Mouse (Mus musculus) adrenal gland, adult 18-20 months (tissue): ENCODE results near the gene Hspb7. TPM values are rescaled to one million over a fixed set of nuclear protein-coding genes. Genes with fewer than 3 reads are reported as not detected.
A peak's percentile ranks its signal among the peaks of the same experiment; 100 is the strongest.

Source experiments
- DNase-seq, 2 experiments: peaks; one replicate each; pipeline ENCODE4 v3.0.0; 2021 to 2022; ENCODE audit warnings: low spot score in 2 of 2
- total RNA-seq, 2 experiments: library from RNA; stranded (reverse); gene quantifications; 1 replicate in 1 of 2; 2 replicates in 1 of 2; pipeline ENCODE4 v1.2.3; 2021

The Hspb7 gene
- total RNA-seq, 2 experiments from 2014 or later: 0.20 to 0.86 TPM

DNA sequence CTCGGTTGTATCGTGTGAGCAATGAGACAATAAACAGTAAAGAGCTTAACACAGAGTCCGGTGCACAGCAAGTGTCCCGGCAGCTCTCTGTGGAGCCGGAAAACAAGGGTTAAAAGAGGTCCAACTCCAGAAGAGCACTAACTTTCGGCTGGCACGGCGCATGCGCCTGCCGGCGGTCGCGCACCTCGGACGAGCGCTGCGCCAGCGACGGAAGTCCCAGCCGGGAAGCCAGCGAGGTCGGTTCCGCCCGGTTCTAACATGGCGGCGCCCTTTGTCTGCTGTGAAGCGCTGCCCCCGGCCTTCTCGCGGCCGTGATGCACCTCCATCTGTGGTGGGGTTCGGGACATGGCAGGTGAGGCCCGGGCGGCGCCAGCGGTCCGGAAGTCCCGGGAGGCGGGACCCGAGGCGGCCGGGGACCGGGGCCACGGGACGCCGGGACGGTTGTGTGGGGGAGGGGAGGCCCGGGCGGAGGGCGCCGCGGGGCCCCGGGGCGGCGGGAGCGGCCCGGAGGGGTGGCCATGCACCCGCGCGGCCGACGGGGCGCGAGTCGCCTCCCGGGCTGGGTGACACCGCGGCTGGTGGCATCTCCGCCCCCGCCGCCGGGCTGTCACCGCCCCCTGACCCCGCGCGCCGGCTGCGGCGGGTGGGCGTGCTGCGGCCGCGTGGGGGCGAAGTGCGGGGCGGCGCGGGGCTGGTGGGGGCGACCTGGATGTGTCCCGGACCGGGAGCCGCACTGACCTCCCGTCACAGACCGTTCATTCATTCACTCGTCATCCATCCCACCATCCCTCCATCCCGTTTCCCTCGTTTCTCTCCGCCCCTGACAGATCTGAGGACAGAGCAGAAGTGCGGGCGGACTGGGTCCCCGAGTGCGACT is 24.1 kb downstream of the Hspb7 start, which contains the start of gene Zbtb17:
TSS of gene Zbtb17 (plus strand) at position 204 of the 877 bp plus-strand sequence.
- DNase-seq: peak; percentile 86 to 92

DNA sequence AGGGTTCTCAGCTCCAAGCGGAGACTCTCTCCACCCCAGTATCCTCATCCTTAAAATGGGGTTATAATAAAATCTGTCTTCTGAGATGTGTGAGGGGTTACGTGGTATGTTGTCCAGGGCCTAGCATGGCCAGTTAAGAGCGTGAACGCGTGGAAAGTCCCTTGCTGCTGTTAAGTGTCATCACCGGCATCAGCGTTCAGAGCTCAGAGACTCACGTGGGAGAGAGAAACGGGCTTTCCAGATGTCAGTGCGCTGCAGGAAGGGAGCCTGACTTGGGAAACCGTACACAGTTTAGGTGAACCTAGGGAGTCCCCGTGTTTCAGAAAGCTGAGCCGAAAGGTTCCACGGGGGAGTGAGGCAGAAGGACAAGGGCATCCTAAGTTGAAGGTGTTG is 24.7 kb downstream of the Hspb7 start:
- no peak for DNase-seq

DNA sequence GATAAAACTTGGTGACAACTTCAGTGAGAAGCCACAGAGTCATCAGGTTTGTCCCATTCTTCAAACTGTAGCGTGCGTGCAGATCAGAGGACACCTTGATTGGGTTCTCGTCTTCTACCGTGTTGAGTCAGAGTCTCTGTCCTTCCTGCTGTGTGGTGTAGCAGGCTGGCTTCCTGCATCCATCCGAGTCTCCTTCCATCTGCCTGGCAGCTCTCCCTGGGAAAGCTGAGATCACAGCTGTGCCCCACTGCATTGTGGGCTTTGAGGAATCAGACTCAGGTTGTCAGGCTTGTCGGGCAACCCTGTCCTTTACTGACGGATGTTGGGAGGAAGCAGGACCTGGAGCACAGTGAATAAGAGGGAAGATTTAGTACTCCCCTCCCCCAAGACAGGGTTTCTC is 25.6 kb downstream of the Hspb7 start:
- no peak for DNase-seq

DNA sequence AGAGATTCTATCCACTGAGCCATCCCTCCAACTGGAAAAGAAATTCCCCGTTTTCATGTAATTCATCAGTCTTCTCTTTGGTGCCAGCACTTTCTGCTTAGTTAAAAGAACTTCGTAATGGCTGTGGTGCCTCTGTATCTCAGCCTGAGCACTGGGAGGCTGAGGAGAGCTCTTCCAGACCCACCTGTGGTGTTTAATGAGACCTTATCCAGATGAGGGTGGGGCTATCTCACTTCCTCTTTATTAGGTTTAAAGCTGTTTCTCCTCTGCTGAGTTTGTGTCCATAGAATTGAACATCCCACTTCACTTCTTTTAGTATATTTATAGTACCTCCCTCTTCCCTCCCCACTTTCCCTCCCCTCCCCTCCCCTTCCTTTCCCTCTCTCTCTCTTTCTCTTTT is 30.7 kb downstream of the Hspb7 start:
- no peak for DNase-seq

DNA sequence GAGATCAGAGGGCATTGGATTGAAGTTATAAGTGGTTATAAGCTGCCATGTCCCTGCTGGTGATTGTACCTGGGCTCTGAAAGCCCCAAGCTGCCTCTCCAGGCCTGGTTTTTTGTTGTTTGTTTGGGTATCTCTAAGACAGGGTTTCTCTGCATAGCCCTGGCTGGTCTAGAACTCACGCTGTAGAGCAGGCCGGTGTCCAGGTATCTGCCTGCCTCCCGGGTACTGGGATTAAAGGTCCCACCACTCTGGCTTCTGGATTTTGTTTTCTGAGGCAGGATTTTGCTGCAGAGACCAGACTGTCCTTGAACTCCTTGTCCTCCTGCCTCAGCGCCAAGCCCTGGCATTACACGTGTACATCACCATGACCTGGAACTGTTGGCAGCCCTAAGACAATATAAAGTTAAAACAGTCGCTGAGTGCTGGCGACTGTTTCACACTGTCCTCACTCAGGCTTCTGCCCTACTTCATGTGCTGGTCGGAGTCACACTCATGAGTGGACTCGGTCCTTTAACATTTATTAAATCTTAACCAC is 31.4 kb downstream of the Hspb7 start:
- no peak for DNase-seq

DNA sequence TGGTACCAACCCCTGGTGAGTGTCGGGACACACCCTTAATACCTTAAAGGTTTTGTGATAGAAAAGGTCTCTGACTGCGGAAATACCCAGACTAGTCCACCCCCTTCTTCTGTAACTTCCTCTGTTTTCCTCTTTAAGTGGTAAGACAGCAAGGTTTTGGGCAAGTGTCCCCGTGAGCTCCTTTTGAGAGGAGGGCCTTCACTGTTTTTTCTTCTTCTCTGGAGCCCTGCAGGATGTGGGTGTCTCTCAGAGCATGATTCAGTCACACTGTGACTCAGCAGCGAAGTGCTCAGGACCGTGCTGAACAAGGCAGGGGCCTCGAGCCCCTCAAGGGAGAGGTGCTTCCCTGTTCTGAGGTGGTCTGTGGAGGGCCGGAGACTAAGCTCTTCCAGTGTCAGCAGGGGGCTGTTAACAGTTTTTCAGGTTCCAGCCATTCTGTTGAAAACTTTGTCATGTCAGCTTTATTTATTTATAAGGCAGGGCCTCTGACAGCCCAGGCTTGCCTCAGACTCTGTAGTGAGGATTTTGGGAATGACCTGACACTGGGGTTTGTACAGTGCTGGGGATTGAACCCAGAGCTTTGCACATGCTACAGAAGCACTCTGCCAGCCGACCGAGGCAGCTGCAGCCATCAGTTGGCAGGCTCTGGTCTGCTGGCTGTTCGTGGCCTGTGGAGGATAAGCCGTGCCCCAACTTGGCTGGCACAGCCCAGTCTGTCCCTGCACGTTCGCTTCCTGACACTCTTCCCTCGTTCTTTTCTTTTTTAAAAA is 34.2 kb downstream of the Hspb7 start:
- DNase-seq: no peak

DNA sequence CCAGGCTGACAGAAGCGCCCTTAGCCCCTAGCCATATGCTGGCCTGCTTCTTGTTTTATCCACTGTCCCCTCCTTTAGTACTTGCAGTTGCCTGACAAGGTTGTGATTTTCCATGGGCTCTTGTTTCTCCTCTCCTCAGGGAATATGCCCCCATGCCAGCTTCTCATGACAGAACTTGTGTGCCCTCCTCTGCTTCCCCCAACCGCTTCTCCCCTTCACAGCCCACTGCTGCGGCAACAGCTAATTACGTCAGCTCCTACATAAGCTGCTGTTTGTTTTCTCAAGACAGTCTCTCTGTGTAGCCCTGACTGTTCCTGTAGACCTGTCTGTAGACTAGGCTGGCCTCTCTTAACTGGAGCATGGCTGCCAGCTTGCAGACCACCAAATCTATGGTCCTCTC is 34.9 kb downstream of the Hspb7 start:
- DNase-seq: no peak

DNA sequence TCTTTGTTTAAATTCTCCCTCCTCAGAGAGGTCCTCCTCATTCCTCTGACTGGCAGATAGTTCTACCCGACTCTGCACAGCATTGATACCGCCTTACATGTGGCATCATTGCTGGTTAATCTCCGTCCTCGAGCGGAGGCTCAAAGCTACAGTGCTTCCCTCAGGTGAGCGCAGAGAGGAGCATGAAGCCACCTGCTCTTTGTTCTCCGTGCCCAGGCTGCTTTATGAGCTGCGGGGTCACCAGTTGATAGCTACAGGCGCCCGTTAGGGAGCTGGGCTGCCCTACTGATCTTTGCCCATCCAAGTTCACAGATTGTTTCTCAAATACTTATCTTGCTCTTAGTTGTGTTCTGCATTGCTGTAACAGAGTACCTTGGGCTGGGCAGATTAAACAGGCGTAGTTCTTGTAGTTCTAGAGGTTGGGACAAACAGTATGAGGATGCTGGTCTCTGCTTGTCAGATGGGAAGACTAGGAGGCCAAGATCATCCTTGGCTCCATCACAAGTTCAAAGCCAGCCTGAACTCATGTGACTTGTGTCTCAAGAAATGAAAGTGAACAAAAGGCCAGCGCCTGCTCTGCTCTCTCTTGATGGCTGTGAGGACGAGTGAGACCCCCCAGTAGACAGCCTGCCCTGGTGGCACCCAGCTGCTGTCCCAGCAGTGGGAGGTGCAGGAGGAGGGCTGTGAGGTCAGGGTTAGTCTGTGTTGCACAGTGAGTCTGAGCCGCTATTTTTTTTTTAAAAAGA is 35.8 kb downstream of the Hspb7 start:
- DNase-seq: no peak

DNA sequence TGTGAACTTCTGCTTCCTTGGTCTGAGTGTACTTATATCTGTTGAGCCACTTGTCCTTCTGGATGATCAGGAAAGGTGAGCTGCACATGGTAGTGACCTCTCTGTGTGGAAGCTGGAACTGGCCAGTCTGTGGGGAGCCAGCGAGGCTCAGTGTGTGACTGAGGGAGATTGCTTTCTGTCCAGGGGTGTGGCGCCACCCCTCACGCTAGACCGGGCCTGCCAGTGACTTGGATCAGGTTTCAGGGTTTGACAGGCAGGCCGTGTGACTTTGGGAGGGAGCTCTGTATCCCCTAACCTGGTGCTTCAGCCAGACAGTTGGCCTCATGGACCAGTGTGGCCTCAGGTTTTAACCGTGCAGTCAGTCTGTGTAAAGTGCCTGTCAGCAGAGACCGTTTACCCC is 37.7 kb downstream of the Hspb7 start:
- DNase-seq: no peak

DNA sequence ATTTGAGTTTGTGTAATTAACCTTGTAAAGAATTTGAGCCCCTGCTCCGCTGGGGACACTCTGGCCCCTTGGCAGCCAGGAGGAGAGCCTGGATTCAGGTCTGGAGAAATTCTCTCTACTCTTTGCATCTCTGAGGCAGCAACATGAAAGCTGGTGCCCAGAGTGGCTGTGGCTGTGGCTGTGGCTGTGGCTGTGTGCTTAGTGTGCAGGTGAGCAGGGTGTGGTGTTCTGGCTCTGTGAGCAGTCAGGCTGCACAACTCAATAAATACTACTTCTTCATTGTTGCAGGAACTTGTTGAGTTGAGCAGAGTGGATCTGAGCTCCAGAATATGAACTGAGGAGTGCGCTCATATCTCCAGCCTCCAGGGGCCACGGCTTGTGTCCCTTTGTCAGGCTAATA is 38.3 kb downstream of the Hspb7 start:
- DNase-seq: no peak

DNA sequence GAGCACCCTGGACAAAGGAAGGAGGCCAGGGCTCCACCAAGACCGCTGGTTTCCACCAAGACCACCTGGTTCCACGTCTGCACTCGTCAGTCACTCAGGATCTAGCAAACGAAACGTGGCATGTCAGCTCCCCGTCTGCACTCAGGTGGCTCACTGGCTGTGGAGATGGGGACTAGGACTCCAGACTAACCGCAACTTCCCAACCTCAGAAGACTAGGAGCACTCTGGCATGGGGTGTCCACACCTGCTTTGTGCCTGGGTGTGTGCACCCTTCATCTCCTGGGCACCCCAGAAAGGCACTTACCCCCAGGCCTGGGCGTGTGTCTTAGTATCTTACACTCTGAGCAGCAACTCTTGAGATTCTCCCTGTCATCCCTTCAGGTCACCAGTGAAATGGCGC is 39.2 kb downstream of the Hspb7 start:
- DNase-seq: no peak

DNA sequence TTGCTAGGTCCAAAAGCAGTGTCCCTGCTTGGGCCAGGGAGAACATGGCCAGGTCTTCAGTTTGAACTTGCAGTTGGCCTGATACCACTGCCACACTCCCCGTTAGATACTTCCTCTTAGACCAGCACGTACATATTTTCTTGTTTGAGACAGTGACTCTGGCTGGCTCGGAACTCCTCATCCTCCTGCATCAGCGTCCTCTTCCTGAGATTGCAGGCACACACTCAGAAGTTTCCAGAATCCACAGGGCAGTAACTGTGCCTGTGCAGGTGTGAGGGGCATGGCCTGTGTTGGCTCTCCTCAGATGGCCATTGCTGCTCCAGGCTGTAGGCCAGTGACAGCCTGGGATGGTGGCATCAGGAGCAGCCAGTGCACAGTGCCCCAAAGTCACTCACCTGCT is 39.9 kb downstream of the Hspb7 start:
- DNase-seq: no peak

DNA sequence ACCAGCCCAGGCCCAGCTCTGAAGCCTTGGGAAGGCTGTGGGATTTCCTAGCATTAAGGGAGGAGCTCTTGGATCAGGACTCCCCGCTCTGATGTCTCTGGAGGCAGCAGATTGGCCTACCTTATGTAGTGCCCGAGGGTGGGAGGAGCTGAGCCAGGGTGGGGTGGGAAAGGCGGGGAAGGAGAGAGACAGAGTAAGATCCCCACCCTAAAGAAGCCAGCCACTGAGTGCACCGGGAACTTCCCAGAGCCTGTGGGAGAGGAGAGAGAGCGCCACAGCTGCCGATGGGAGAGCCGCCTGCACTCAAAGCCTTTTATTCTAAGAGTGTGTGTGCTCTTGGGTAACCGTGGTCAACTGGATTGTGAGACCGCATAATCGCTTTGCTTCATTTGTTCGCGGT is 40.5 kb downstream of the Hspb7 start:
- DNase-seq: no peak

DNA sequence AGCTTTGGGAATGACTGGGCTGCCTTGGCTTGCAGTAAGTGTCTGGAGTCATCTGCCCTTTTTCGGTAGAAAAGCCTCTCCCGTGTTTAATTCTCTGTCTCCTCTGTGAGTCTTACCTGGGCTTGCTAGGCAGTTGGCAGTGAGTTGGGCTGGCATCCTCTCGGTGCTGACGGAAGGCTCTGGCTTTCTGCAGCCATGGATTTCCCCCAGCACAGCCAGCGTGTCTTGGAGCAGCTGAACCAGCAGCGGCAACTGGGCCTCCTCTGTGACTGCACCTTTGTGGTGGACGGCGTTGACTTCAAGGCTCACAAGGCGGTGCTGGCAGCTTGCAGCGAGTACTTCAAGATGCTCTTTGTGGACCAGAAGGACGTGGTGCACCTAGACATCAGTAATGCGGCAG is 41.0 kb downstream of the Hspb7 start:
- no peak for DNase-seq

DNA sequence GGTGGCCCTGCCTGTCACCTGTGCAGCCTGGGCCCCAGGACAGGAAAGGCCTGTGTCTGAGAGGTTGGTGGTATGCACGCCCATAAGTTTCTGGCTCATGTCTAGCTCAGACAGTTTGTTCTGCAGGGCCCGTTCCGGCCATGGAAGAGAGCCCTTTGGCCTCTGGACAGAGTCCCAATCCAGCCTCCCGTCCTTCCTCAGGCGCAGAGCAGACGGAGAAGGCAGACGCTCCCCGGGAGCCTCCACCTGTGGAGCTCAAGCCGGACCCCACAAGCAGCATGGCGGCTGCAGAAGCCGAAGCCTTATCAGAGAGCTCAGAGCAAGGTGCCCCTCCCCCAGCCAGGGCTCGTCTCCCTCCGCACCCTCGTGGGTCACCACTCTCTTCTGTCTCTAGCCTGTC is 42.9 kb downstream of the Hspb7 start:
- DNase-seq: no peak

DNA sequence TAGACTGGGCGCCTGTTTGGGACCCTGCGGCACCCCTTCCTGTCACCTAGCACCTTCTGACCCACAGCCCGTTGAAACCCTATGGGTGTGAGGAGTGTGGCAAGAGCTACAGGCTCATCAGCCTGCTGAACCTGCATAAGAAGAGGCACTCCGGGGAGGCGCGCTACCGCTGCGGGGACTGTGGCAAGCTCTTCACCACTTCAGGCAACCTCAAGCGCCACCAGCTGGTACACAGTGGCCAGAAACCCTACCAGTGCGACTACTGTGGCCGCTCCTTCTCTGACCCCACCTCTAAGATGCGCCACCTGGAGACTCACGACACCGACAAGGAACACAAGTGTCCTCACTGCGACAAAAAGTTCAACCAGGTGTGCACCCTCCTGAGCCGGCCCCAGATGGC is 44.1 kb downstream of the Hspb7 start:
- no peak for DNase-seq

DNA sequence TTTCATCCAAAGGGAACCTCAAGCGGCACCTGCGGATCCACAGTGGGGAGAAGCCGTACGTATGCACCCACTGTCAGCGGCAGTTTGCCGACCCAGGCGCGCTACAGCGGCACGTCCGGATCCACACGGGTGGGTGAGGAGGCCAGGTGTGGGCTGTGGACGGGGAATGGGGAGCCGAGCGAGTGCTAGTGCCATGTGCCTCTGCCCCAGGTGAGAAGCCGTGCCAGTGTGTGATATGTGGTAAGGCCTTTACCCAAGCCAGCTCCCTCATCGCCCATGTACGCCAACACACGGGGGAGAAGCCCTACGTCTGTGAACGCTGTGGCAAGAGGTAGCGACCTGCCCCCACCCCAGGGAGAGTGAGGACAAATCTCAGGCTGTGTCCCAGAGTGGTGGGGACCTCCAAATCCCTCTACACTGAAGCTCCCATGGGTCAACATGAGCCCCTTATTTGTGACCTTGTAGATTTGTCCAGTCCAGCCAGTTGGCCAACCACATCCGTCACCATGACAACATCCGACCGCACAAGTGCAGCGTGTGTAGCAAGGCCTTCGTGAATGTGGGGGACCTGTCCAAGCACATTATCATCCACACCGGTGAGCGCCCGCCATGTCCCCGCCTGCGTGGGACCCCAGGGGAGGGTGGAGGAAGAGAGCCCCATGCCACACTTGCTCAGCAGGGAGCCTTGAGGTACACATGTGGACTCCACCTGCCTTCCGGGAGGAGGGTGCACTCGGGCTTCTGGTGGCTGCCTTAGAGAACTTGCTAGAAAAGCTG is 45.1 kb downstream of the Hspb7 start:
- DNase-seq: no peak

DNA sequence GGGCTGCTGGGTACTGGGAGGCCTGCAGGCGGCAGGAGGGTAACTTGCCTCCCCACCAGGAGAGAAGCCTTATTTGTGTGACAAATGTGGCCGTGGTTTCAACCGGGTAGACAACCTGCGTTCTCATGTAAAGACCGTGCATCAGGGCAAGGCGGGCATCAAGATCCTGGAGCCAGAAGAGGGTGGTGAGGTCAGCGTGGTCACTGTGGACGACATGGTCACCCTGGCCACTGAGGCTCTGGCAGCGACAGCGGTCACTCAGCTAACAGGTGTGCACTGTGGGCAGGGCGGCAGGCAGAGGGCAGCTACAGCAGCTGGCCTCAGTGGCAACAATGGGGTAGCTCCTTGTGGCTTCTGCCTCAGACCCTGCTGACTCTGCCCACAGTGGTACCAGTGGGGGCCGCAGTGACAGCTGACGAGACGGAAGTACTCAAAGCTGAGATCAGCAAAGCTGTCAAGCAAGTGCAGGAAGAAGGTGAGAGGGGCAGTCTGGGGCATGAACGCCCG is 45.8 kb downstream of the Hspb7 start:
- DNase-seq: no peak

DNA sequence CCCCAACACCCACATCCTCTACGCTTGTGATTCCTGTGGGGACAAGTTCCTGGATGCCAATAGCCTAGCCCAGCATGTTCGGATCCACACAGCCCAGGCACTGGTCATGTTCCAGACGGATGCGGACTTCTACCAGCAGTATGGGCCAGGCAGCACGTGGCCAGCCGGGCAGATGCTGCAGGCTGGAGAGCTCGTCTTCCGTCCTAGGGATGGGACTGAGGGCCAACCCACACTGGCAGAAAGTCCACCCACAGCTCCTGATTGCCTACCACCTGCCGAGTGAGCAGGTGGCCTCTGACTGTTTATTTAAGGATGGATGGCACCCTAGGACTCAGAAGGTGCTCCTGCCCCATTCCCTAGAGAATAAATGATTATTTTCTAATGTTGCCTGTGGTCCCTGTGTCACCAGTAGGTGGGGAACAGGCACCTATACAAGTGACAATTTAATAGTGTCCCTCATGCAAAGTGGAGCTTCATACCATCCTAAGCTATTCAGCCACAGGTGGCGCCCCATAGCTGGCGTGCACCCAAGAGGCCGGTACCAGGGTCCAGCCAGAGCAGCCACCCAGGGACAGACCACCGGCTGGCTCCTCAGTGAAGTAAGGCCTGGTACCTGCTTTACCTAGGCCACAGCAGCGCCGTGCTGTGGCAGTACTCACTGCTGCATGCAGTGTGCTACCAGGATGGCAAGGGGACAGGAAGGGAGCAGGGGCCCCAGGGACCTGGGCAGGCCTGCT is 46.4 kb downstream of the Hspb7 start:
- DNase-seq: no peak

DNA sequence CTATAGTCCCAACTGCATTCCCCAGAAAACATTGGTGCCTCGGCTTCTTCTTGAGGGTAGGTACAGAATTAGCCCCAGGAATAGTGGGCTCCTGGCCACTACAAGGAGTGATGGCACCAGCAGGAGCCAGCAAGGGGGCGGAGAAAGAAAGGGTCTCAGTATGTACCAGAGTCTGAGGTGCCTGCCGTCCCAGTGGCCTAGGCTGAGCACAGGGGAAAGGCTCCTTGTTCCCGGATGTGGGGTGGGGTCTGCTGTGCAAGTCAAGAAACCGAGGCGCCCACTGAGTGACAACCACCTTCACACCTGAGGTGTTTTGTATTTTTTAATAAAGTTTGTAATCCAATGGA is 47.0 kb downstream of the Hspb7 start:
- no peak for DNase-seq
